Mouse (Mus musculus) intestine, postnatal 0 days (tissue): ENCODE measurements at regions not wholly inside any gene's neighbourhood (a gene's known extent, or its start where the extent isn't known, plus 50 kb on each side); places are given as distances from the start of the nearest gene placed in this dataset.

Source experiments
- ATAC-seq: fragments of 200-750 bp; cut with Nextera tagmentation; 2 replicates; pipeline ENCODE4 v1.8.0; 2017; ENCODE audit warnings: mild to moderate bottlenecking, moderate TSS enrichment, moderate library complexity
- H3K27ac ChIP-seq: fragments of 300-500 bp; sonication (generic); 2 replicates; pipeline ENCODE4 v1.5.1; 2014; ENCODE audit warnings: mild to moderate bottlenecking, low read depth, low read length, moderate library complexity
- H3K27me3 ChIP-seq: fragments of 300-500 bp; sonication (generic); replicated peaks from 2 replicates; pipeline ENCODE4 v1.6.1; 2014; ENCODE audit warnings: low read length, mixed read lengths; ENCODE audit not compliant: control insufficient read depth, insufficient read depth
- H3K36me3 ChIP-seq: fragments of 300-500 bp; sonication (generic); 2 replicates; pipeline ENCODE4 v1.6.1; 2014; ENCODE audit warnings: mild to moderate bottlenecking, moderate library complexity; ENCODE audit not compliant: control insufficient read depth, insufficient read depth
- H3K4me1 ChIP-seq: fragments of 300-500 bp; sonication (generic); replicated peaks from 2 replicates; pipeline ENCODE4 v1.6.1; 2014; ENCODE audit warnings: antibody characterized with exemption, low read length, mixed read lengths; ENCODE audit not compliant: control insufficient read depth, insufficient read depth
- H3K4me2 ChIP-seq: fragments of 300-500 bp; sonication (generic); replicated peaks from 2 replicates; pipeline ENCODE4 v1.6.1; 2014; ENCODE audit warnings: low read depth, mild to moderate bottlenecking, moderate library complexity
- H3K4me3 ChIP-seq: fragments of 300-500 bp; sonication (generic); 2 replicates; pipeline ENCODE4 v1.5.1; 2014; ENCODE audit warnings: low read depth, low read length
- H3K9ac ChIP-seq: fragments of 300-500 bp; sonication (generic); 2 replicates; pipeline ENCODE4 v1.6.1; 2014; ENCODE audit warnings: mild to moderate bottlenecking, low read depth, low read length
- H3K9me3 ChIP-seq: fragments of 300-500 bp; sonication (generic); 2 replicates; pipeline ENCODE4 v1.6.1; 2016; ENCODE audit warnings: mixed run types; ENCODE audit not compliant: control insufficient read depth
- CTCF ChIP-seq: sonication (generic); IDR thresholded peaks from 2 replicates; pipeline ENCODE4 v1.5.1; 2016; ENCODE audit warnings: low read depth, mild to moderate bottlenecking, control low read depth, antibody characterized with exemption, moderate library complexity
- WGBS: fragments of 180-500 bp; shearing (Covaris S2); extraction: QIAGEN DNeasy Blood & Tissue Kit; methylation state at CpG from one replicate; pipeline ENCODE4 v1.1.7; 2014; 5-methylcytosine and 5-hydroxymethylcytosine counted together

DNA sequence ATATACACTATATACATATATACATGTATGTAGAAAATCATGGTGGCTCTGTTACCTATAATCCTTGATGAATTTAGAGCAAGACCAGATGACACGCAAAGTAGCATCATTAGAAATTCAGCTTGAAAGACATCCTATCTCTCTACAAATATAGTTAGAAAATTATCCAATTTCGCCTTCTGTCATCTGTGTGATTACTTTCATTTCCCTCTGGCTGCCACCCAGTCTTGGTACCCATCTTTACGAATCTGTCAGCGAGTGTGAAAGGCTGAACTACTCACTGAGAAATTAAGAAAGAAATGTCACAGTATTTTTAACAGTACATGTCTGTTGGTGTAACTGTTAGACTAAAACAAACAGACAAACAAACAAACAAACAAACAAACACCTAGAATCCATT lies 67.8 kb upstream of the Gm14444 start:
- no peaks in the 10 kb centered on the region for H3K9me3 ChIP-seq
- H3K36me3 ChIP-seq = no peaks in the 10 kb centered on the region
- no peak for ATAC-seq
- no peak overlapping the region for H3K27ac ChIP-seq
- no peaks in the 10 kb centered on the region for H3K27me3 ChIP-seq
- 85% methylated on average over 4 of the region's 4 CpGs for WGBS
- H3K4me3 ChIP-seq = no peak overlapping the region
- no peak for TF ChIP-seq CTCF
- no peaks in the 10 kb centered on the region for H3K4me1 ChIP-seq
- H3K4me2 ChIP-seq = no peak overlapping the region
- no peak overlapping the region for H3K9ac ChIP-seq

DNA sequence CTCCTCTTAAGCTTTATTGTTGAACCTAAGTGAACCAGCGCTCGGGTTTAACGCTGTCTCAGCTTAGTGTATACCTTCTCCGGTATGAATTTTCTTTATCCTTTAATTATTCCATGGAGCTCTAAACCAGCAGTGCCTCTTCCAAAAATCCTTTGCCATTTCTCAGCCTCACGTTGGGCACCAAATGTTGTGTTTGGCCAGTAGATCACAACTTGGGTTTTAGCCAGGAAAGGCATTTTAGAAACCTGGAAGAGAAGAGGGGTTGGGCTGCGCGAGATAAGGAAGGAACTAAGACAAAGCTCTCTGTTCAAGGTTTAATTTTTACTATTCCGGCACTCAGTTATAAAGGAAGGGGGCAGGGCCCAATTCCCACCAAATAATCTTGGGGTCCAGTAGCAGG lies 61.9 kb upstream of the Gm14444 start:
- no peak for ATAC-seq
- no peak overlapping the region for H3K4me3 ChIP-seq
- no peak overlapping the region for H3K4me2 ChIP-seq
- no peak for TF ChIP-seq CTCF
- no peaks in the 10 kb centered on the region for H3K9me3 ChIP-seq
- no peaks in the 10 kb centered on the region for H3K27me3 ChIP-seq
- no peak overlapping the region for H3K27ac ChIP-seq
- H3K36me3 ChIP-seq = no peaks in the 10 kb centered on the region
- no peaks in the 10 kb centered on the region for H3K4me1 ChIP-seq
- 84% methylated on average over 8 of the region's 8 CpGs for WGBS
- H3K9ac ChIP-seq = no peak overlapping the region
